Mouse (Mus musculus): ENCODE results near the gene BC049352.

DNA sequence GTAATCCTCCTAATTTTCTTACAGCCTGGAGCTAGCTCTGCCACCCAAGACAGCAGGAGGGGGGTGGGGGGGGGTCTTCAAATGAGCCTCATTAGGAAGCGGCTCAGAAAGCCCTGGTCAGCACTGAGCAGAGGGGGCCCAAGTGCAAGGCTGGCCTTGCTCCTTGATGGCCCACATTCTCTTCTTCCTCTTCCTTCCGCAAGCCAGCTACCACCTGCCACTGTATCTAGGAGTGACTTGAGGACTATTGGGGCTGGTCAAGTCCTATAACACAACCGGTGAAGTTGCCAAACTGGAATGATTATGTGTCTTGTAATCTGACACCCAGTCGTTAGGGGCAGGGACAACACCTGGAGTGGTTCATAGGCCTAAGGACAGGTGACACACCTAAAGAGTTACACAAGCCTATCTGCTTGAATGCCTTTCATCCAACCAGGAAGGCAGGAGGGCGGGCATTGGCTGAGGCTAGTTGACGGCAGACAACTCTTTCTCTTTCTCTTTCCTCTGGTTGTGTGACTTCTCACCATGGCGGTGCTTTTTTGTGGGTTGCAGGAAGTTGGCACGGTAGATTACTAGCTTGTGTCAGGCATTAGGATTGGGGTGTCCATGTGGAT is 22.1 kb downstream of the BC049352 start, which contains the start of gene Tmprss4:
- TF ChIP-seq CTCF (IDR thresholded peaks at IDR 0.05; ENCODE audit: low read depth) (no peak), EP300 (IDR thresholded peaks at IDR 0.05; ENCODE audit: low read depth) (no peak)

All from liver, postnatal 0 days (tissue).